Mouse (Mus musculus) kidney, adult 8-10 months (tissue): ENCODE measurements at regions not wholly inside any gene's neighbourhood (a gene's known extent, or its start where the extent isn't known, plus 50 kb on each side); places are given as distances from the start of the nearest gene placed in this dataset.
"Not testable (repeated sequence)": the region's sequence is repeated elsewhere in the genome, so short reads cannot be mapped to it uniquely, and the experiment has no call there.

Experiments
- DNase-seq, 2 experiments: peaks; one replicate each; pipeline ENCODE4 v3.0.0; 2022

DNA sequence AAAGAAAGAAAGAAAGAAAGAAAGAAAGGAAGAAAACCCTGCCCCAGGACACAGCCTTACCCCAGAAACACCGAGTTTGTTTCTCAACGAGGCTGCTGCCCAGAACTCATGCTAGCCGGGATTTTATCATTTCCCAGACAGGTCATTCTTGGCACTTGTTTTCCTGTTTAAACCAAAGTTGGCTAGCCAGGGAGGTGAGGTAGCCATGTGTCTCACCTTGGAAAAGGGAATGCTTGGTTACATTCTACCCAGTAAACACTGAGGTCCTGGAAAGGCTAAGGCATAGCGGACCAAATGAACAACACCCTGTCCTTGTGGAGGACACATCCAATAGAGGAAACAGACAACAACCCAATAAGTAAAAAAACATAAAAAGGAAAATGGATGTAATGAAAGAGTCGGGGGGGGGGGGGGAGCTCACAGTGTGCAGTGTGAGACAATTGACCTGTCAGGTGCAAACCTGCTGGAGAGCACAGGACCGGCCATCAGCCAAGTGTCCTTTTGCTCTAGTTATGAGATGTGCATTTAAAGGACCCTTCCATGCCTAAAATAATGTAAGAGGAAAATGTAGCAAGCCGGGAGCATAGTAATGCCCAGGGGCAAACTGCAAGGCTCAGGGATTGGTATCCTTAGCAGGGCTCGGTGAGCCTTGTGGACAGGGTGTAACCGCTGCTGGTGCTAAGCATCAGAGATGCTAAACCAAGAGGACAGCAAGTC lies 78.2 kb upstream of the Fzd7 start:
- DNase-seq, result no peak

- DNase-seq, result no peak
Measured at GRCm38 (mm10) chr1:59405370-59405769, 76.9 kb upstream of the Fzd7 start.

DNA sequence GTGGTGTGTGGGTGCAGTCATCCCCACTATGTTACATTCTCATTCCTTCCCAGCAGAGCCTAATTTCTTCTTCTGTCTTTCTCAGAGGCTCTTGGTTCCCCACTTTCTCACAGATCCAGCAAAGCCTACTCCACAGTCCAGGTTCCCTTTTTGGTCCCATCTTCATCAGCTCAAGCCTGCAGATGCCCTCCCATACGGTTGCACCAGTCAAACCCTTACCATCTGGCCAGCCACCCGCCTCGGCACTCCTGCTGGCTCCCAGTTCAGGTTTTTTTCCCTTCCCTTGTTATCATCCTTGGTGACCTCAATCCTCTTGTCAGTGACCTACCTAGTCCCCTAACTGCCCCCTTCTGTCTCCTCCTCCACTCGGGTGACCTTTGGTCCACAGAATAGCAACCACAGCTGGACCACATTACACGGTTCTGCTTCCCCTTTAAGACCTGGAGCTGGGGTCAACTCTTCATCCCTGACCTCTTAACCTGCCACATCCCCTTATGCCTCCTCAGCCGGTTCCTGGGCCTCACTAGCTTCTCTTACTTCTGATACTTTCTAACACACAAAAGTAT lies 75.4 kb upstream of the Fzd7 start:
- DNase-seq, result no peak

DNA sequence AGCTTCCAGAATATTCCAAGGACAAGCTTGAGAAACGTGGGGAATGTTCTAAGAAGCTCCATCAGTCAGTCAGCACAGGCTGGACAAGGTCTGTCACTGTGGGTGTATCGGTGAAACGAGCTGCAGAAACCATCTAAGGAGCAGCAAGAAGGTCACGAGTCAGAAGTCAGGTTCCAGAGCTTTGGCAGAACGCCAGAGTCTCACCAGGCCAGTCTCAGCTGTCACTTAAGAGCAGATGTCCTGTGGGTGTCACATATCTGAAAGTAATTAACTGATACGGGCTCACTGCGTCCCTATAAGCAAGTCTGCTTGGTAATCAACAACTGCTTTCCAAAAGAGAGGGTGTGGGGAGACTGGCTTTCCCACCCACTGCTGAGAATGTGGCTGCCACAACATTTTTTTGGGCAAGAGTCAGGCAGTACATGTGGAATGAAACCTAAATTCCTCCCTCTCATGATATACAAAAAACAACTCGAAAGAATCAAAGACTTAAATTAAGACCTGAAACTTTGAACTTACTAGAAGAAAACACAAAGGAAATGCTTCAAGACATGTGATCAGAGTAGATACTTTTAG lies 72.6 kb upstream of the Fzd7 start:
- no peak for DNase-seq

- no peak for DNase-seq
Measured at GRCm38 (mm10) chr1:59413264-59413663, 69.0 kb upstream of the Fzd7 start.

- DNase-seq, result no peak
Measured at GRCm38 (mm10) chr1:59414401-59415210, 67.6 kb upstream of the Fzd7 start.

DNA sequence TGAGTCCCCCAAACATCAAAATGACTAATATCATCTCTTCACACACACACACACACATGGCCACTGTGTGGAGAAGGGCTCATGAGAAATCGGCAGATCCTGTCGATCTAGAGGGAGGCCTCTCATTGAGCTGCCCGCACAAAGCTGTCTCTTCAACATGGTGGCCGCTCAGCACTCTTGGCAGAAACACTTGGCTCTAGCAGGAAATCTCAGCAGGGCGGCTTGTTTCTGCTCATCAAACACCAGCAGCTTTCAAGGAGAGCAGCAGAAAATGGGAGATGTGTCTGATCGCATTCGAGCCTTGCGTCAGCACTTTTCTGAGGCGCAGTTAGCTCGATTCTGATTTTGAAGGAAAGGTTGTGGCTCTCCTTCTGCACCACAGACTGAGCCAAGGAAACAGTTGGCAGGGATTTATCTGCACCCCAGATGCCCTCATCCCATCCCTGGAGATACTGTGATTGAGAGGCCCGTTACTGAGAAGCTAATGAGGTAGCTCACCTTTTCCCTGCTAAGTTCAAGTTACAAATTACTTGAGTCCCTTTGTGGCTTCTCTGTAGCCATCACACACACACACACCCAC lies 66.4 kb upstream of the Fzd7 start:
- DNase-seq, result no peak

- DNase-seq, result no peak
Measured at GRCm38 (mm10) chr1:59417317-59417716, 64.9 kb upstream of the Fzd7 start.

GRCm38 (mm10) chr1:59417962-59418361 lies 64.3 kb upstream of the Fzd7 start:
- no peak for DNase-seq

DNA sequence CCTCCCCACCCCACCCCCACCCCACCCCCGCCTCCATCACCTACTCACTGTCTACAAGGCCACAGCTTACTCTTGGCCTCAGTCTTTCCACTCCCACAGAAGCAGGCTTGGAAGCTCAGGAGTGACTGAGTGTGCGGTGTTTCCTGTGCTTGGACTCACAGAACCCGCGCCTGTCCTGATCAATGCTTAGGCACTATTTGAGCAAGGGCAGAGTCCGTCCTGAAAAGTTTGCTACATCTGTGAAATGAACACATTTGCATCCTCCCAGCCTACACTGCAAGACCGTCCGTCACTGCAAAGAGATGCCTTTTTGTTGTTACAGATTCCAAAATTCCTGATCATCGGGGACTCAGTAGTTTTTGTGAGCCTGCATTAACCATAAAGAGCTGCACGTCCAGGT lies 63.5 kb upstream of the Fzd7 start:
- no peak for DNase-seq

DNA sequence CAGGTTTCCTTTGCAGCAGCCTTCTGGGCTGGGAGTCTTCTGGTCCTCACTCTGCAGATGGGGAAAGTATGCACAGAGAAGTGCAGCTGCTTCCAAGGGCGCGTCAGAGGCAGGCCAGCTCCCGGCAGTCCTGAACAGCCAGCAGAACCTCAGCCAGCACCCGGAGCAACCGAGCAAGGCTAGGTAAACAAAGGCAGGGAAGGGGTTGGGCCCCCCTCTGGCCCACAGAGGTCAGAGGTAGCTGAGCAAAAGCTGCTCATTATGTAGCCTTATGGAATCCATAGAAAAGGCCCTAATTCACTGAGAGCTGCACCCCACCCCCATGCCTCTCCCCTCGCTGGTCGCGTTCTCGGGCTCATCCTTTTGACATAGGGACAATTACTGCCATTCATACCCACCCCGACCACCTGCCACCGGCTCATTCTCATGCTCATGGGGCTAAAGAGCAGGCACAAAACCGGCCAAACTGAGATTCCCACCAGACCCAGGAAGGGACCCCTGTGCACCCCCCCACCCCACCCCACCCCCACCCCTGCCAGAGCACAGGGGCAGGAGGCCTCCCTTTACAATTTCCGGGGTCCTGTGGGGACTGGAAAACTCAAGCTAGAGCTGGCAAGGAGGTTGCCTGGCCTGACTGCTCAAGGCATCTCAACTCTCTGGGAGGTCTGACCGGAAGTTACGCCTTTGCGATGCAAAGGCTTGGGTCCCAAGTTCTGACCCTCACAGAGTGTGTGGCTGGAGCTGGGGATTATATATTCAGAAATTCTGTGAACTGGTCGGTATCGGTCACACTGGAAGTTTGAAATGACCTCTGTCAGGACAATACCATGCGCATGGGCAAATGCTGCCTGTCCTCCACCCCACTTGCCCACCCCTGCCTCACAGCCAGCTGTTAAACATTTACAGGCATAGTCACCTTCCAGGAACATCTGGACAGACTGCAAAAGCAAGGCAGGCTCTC lies 59.0 kb upstream of the Fzd7 start:
- DNase-seq, result peak; percentile 50 to 53

DNA sequence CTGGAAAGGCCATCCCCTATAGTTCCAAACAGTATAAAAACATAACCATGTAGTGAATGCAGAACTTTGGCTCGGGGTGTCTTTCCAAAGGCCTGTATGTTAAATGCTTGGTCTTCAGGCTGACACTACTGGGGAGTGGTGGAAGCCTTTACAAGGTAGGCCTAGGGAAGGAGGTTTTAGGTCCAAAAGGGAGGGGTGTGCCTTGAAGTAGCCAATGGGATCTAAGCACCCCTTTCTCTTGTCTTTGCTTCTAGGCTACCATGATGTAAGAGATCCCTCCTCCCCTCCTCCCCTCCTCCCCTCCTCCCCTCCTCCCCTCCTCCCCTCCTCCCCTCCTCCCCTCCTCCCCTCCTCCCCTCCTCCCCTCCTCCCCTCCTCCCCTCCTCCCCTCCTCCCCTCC lies 56.5 kb upstream of the Fzd7 start:
- not testable (repeated sequence) for DNase-seq

DNA sequence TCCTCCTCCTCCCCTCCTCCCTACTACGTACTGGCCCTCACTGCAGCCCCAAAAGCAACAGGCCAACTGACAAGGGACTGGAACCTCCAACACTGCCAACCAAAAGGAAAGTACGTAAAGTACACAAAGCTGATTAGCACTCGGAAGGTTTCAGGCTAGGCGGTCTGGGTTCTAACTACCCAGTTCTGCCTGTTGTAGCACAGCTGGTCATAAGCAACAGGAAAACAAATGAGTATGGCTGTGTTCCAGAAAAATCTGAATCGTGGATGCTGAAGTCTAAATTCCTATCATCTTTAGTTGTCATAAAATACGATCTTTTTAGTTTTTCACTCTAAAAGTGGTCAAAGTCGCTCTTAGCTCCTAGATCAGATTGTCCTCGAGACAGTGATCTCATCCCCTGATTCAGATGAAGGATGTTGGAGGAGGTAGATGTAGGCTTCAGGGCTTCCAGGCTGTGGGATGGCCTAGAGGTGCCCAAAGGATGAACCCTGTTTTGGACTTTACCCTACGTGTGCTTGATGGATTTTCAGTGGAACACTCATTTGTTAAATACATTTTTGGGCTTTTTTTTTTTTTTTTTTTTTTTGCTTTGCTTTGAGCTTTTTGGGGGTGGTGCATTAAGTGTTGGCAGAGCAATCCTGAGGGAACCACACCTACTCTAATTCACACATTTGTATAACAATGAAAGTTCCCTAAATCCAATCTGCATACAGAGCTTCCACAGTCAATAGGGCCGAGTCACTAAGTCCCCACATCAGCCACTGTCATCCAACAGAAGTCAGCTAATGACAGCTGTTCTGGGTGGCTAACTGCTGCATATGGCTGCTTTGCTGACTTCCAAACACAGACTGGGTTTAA lies 55.6 kb upstream of the Fzd7 start:
- DNase-seq, result no peak

DNA sequence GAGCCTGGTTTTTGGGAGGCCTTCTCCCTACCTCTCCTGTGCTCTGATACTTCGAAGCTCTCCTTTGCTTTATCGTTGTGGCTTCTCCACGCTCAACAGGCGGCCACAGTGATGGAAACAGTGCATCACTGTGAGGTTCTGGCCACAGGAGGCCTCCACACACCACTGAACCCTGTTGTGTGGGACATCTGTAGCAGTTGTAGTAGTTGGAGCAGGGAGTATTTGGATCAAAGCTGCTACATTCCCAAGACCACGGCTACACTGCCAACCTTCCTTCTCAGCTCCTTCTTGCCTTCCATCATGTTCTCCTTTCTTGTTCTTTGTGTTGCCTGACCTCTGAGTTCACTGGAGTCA lies 55.0 kb upstream of the Fzd7 start:
- DNase-seq, result no peak

- no peak for DNase-seq
Measured at GRCm38 (mm10) chr1:59429289-59429688, 52.9 kb upstream of the Fzd7 start.

GRCm38 (mm10) chr1:59430234-59430633 lies 52.0 kb upstream of the Fzd7 start:
- no peak for DNase-seq

DNA sequence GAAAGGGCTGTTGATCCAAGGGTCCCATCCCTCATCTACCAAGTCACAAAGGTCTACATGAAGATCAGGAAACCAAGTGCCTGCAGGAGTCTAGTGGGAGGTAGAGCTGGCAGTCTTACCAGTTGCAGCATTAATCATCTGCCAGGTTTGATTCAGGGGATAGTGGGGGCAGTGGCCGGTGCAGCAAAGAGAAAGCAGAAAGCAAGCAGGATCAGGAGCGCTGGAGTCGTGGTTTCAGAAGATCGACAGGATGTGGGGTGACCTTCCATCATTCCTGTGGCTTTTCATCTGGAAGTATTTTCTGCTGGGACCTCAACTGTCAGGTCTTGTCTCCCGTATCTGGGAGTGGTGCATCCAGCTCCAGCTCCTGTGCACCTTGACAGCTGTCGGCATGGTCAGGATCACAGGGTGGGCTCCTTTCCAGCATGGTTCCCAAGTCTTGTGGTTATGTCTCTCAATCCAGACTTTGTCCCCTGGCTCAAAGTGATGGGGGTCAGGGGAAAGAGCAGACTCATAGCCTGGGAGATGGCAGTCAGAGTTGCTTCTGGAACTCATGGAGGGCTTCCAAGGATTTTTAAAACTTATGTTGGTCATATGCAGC lies 51.2 kb upstream of the Fzd7 start:
- peak; percentile 39 for DNase-seq
